Comparison of ENCODE assay signal across 8 mouse cellular contexts in genomic region chr14:14120230-14121096, GRCm38 (mm10). TPM values are rescaled to one million over a fixed set of nuclear protein-coding genes. Genes with fewer than 3 reads are reported as not detected.
DNase-seq lines count a peak whose midpoint lies in the region; ATAC-seq lines count a peak whose summit lies in the region.

TSS of gene Psmd6 (minus strand) at chr14:14120984.

- 2% methylated on average over 68 of the region's 68 CpGs for WGBS in hindbrain, embryonic 14.5 days

- no peaks in the 10 kb centered on the region for H3K9me3 ChIP-seq in hindbrain, embryonic 14.5 days (ENCODE audit: control insufficient read depth, low read length)

- peak within 1 kb of the TSS; percentile 61 for H3K4me2 ChIP-seq in hindbrain, embryonic 14.5 days (replicated peaks)

- H3K27ac ChIP-seq in hindbrain, embryonic 14.5 days = peak within 1 kb of the TSS; percentile 85

- peak within 1 kb of the TSS; percentile 96 for H3K9ac ChIP-seq in hindbrain, embryonic 14.5 days

- H3K4me1 ChIP-seq in hindbrain, embryonic 14.5 days (replicated peaks; ENCODE audit: control insufficient read depth, insufficient read depth, low read length) = peaks cover 17% of the 10 kb centered on the region

- peak within 1 kb of the TSS; percentile 94 for H3K4me3 ChIP-seq in hindbrain, embryonic 14.5 days (replicated peaks; ENCODE audit: low read length)

- H3K36me3 ChIP-seq in hindbrain, embryonic 14.5 days (replicated peaks; ENCODE audit: control insufficient read depth, insufficient read depth) = peaks cover 39% of the 10 kb centered on the region

- ATAC-seq in hindbrain, embryonic 14.5 days (ENCODE audit: low FRiP score) = peak; percentile 98

- H3K27me3 ChIP-seq in hindbrain, embryonic 14.5 days (ENCODE audit: control insufficient read depth, insufficient read depth, low read length) = no peaks in the 10 kb centered on the region

- peak; percentile 89 for DNase-seq in R1 (ENCODE audit: low read depth, low spot score)
- DNase-seq in cerebellum, postnatal 25 days = peak; percentile 91 to 94
- DNase-seq in frontal cortex, postnatal 25 days (ENCODE audit: low spot score in 2 of 2) = peak; percentile 89 to 92
- DNase-seq in hindbrain, embryonic 14.5 days (ENCODE audit: low spot score) = peak; percentile 89
- DNase-seq in layer of hippocampus, postnatal 36 days = peak; percentile 89 to 90
- peak; percentile 92 for DNase-seq in lung, postnatal 36 days
- DNase-seq in retina, postnatal 1 day = peak; percentile 94
- DNase-seq in urinary bladder, adult 18-20 months (ENCODE audit: low spot score in 2 of 2) = peak; percentile 85 to 97

RNA-seq across cellular contexts. Expression of gene Psmd6, which starts in this region (rescaled TPM):
- polyA plus RNA-seq in hindbrain, embryonic 14.5 days (2014; fragmentation: Nextera tagmentation; extraction: Ambion mirVana) = 257 and 260 TPM in 2 replicates
- total RNA-seq in layer of hippocampus, postnatal 36 days (2021) = 100 to 1,000 TPM; 123 to 136 TPM

Comparison
In these comparisons a context has a peak if more than half of its experiments do, and no peak if none do; other contexts are left out.
1. Peak in every context shown above with its lines: DNase-seq, ATAC-seq, H3K4me3 ChIP-seq and H3K27ac ChIP-seq.